Mouse (Mus musculus): ENCODE data around the gene Syde2.

GRCm38 (mm10) chr3:145991976-145992730 is 4.5 kb downstream of the Syde2 start:
- TF ChIP-seq NELFE (IDR thresholded peaks at IDR 0.05; ENCODE audit: low read depth, low read length) (no peak), EP300 (IDR thresholded peaks at IDR 0.05; ENCODE audit: low read depth in 1 of 2, low read length in 2 of 2) (no peak), POLR2A (IDR thresholded peaks at IDR 0.05; ENCODE audit: control insufficient read depth in 1 of 2, insufficient read depth in 1 of 2, low read depth in 1 of 2, low read length in 2 of 2, poor library complexity in 1 of 2) (no peak), POLR2AphosphoS5 (IDR thresholded peaks at IDR 0.05; ENCODE audit: borderline replicate concordance, low read depth, low read length) (no peak), MAFK (IDR thresholded peaks at IDR 0.05; ENCODE audit: borderline replicate concordance, low read depth, low read length) (no peak), TAL1 (IDR thresholded peaks at IDR 0.05; ENCODE audit: low read length) (no peak)
